Mouse (Mus musculus) ES-E14 (cell line): ENCODE data around the gene Ltb.

Experiments
- CHD2 ChIP-seq: IDR thresholded peaks from 2 replicates; pipeline ENCODE4 v1.6.1; 2014; ENCODE audit warnings: mild to moderate bottlenecking, low read depth, low read length, inconsistent platforms
- HCFC1 ChIP-seq: IDR thresholded peaks from 2 replicates; pipeline ENCODE4 v1.6.1; 2012; ENCODE audit warnings: low read length, inconsistent platforms, borderline replicate concordance; ENCODE audit not compliant: insufficient read depth
- MAFK ChIP-seq: IDR thresholded peaks from 2 replicates; pipeline ENCODE4 v1.6.1; 2014; ENCODE audit warnings: mild to moderate bottlenecking, low read depth, low read length, inconsistent platforms; ENCODE audit not compliant: insufficient read depth
- ZC3H11A ChIP-seq: IDR thresholded peaks from 2 replicates; pipeline ENCODE4 v1.6.1; 2012; ENCODE audit warnings: low read depth, mild to moderate bottlenecking, inconsistent platforms, low read length, borderline replicate concordance
- ZNF384 ChIP-seq: IDR thresholded peaks from 2 replicates; pipeline ENCODE4 v1.6.1; 2012; ENCODE audit warnings: low read depth, low read length, inconsistent platforms

DNA sequence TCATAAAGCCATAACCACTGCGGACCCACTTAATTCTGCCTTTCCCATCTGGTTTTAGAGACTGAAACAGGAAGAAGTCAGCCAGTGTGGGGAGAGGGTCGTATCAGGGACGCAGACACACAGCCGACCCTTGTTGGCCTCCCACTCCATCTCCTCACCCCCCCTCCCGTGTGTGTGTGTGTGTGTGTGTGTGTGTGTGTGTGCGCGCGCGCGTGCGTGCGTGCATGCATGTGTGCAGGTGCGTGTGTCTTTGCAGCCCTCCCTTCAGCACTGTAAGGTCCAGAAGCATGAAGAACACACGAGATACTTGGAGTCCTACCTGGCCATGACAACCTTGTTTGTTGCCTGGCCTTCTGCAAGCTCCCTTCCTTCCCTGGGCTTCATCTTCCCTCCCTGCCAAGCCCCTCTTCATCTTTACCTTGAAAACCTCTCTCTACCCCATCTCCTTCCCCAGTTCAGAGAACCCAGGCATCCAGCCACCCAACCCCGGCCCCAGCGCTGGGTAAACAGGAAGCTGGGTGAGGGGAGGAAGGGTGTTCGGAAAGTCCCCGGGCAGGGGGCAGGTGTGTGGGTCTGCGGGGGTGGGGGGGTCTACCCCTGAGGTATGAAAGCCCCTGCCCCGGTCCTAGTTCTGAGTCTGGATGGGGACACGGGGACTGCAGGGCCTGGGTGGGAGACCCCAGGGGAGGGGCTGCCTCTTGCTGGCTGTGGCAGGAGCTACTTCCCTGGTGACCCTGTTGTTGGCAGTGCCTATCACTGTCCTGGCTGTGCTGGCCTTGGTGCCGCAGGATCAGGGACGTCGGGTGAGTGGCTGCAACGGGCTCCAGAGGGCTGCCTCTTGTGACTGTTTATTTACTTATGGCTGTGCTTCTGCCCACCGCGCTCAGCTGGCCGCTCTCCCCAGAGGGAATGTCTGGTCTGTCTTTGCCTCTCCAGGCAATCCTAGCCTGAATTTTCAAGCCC is at the start of gene Ltb:
- no peak for TF ChIP-seq HCFC1
- TF ChIP-seq MAFK, result no peak
- no peak for TF ChIP-seq ZNF384
- TF ChIP-seq ZC3H11A, result no peak
- no peak for TF ChIP-seq CHD2
